Mouse (Mus musculus) liver, adult (tissue): ENCODE results near the gene Slc1a2.

ENCODE experiments used
- GATA4 ChIP-seq: IDR thresholded peaks from 2 replicates; pipeline ENCODE4 v1.6.1; 2014; ENCODE audit warnings: mild to moderate bottlenecking, low read length; ENCODE audit not compliant: insufficient replicate concordance

Gene Slc1a2

GRCm38 (mm10) chr2:102805283-102805682 lies 146.8 kb downstream of the Slc1a2 start:
- no peak for TF ChIP-seq GATA4

DNA sequence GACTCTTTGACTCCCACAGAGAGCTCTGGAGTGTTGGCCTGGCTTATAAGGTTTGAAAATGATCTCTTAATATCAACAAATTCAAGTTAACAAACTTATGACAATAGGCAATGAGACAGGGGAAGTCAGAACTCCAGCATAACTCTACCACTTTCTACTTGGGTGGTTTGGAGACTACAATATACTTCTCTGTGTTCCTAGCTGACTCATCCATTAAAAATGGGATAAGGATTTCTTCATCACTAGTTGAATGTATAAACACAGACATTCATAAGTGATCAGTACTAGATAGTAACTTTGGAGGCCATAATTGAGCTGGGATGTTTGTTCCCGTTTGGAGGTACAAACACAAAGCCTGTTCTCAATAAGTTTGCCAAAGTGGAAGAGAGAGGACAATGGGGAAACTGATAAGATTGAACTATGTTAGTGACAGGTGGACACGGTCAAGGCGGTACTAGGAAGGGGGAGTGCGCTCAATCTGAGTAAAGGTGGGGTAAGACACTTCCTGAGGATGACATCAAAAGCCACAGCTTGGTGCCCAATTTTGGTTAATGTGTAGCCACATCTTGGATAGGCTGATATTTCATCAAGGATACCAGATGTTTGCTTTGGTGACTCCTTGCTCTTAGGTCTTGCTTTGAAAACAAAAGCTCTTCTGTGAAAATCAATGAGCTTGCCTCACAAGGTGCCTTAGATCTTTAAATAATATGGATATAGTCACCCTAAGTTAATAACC lies 147.5 kb downstream of the Slc1a2 start:
- TF ChIP-seq GATA4, result no peak

DNA sequence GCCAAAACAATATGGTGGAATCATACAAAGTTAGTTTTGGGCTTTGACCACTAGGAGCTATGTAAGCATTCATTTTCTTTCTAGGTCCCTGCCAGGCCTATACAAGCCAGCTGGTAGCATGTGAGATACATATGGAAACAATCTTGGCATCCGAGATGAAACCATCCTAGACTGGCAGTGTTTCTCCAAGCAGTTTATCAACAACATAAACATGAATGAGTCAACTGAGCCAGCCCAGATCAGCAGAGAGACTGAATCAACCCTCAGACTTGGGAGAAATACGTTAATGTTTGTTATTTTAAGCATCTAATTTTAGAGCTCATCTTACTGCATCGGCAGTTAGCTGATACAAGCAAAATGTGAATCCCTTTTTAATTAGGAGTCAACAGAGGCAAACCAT lies 149.2 kb downstream of the Slc1a2 start:
- no peak for TF ChIP-seq GATA4

- no peak for TF ChIP-seq GATA4
These were observed 151.0 kb downstream of the Slc1a2 start for GRCm38 (mm10) chr2:102809436-102809835.

DNA sequence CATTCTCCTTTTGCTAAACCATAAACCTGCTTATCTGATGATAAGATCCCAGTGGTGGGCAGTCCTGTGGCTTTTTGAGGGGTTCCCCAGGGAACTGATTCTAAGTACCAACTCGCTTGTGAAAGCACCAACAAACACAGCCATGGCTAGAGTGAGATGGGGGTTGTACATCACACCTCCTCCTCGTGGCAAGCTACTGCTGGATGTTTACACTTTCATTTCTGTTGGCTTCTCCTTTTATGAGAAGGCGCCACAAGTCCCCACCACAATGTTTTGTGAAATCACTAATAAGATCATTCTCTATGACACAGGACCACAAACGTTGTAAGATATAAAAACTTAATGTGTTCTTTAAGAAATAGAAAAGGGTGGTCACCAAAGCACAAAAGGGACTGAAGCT lies 154.3 kb downstream of the Slc1a2 start:
- TF ChIP-seq GATA4, result no peak

DNA sequence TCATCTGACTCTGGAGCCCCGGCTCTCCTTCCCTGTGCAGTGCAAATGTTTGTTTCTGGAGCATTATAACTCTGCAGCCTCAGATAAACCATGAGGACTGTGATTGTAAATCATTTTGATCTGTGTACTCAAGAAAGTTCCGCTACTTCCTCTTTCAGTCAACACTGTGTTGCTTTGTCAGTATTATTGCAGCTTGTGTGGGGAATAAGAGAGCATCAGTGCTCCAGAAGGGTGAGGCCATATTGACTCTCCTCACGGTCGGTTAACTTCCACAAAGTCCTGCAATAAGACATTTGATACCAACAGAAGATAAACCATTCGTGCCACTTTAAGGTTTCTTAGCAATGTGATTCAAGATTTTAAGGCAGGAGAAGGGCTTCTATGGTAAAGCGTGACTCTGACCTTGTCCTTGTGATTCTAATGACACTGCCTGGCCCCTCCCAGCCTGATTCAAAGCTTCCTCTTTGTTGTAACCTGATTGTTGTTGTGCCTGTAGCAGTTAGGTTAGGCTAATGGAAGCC lies 156.9 kb downstream of the Slc1a2 start:
- no peak for TF ChIP-seq GATA4

GRCm38 (mm10) chr2:102820225-102820711 lies 161.8 kb downstream of the Slc1a2 start:
- no peak for TF ChIP-seq GATA4

DNA sequence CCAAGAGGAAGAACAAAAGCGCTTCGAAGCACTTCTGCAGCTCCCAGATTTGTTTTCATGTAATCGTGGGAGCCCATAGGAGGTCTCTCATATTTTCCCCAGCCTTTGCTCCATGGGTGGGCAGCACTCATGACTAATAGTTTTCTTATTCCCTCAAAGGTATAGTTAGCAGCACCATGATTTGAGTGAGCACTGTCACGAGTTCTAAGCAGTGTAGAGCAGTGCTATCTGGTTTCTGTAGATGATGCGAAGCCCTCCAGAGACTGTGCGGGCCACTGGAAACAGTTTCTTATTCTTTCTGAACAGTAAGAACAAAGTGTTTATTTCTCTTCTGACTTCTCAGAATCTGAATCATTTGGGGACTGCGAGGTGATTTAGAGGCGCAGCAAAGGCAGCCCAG lies 162.3 kb downstream of the Slc1a2 start:
- TF ChIP-seq GATA4, result no peak

DNA sequence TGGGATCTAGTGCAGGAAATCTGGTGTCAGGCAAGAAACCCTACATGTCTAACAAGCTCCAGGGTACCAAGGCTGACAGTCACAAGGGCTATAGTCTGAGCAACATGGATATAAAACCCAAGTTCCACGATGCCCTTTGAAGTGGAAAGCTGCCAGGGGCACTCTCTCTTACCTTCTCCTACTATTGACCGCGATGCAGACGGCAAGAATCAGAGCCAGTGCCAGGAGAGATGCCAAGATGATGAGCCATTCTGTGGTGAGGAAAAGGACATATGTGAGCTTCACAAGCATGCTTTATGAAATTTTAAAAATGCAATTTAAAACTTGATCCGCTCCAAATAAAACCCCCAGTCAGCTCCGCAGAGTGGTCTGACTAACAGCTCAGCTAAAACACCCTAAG lies 163.6 kb downstream of the Slc1a2 start:
- TF ChIP-seq GATA4, result no peak

DNA sequence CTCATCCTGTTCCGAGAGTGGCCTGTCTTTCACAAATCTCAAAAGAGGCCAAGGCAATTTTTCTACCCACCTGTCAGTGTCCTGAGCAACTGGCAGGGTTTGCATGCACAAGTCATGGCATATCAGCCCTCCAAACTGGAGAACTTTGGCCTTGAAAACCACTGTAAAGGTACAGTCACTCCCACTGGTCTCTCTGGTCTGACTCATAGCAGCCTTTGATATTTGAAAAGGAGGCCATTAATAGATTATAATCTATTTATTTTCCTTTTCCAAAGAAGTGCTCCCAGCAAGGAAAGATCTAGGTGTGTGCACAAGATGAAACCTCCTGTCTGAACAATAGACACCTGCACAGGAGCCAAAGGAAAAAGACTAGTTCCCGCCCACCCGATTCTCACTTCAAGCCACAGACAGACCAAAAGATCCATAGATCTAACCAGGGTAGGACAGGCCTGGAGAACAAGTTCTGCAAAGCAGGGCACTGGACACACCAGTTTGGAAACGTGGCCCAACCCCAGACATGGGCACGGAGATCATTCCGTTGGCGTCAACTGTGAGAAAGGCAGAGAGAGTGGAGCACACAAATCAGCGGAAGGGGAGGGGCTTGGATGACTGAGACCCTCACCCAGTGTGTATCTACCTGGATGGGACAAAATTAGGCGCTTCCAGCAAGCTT lies 167.6 kb downstream of the Slc1a2 start:
- TF ChIP-seq GATA4, result no peak

GRCm38 (mm10) chr2:102827841-102828240 lies 169.4 kb downstream of the Slc1a2 start:
- no peak for TF ChIP-seq GATA4

GRCm38 (mm10) chr2:102828381-102828780 lies 169.9 kb downstream of the Slc1a2 start:
- no peak for TF ChIP-seq GATA4

DNA sequence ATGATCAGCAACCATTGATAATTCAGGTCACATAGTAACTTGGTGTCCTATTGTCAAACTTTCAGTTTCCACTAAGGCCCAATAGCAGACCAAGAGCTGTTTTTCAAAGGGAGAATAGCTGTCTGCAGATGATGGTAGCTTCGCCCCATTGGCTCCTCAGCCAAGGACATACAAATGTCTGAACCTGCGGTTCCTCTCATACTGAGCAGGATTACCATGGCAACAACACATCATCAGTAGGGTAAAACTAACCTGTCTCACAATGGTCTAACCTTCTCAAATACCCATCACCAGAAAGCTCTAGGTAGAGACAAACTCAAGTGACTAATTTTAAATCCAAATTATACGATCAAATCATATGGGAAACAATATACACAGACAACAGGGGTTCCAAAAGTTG lies 170.7 kb downstream of the Slc1a2 start:
- TF ChIP-seq GATA4, result no peak

DNA sequence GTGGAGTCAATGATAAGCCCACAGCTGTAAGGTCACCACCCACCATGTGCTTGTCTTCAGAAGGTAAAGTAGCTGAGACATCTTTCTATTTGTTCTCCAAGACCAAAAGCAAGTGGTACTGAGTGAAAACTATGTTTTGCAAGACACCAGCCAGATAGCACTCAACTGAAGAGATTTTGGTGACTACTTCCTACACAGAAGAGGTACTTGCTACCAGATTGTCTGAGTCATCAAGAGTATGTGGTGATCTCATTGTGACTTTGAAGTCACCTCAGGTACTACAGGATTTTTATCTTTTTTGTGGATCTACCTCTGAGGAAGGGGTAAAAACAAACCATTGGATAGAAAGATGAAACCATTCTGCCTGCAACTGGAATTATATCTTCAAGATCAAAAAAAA lies 173.1 kb downstream of the Slc1a2 start:
- TF ChIP-seq GATA4, result no peak

DNA sequence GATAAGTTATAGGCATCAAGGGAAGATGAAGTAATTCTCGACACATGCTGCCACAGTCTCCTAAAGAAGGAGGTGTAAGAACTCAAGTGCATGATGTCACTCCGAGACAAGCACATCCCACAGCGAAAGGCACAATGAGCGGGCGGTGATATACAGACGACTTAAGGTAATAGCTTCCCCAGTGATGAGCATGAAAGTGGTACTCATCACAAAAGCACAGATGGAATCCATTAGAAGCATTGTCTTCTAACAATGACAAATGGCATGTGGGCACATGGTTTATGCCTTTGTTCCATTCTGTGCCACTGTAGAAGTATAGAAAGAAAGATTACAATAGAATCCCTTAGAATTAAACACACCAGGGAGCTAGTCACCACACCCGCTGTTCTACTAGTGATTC lies 179.7 kb downstream of the Slc1a2 start:
- TF ChIP-seq GATA4, result no peak
